Mouse (Mus musculus) adrenal gland, postnatal 14 days (tissue): Measurements from ENCODE around the gene Sacs. TPM values are rescaled to one million over a fixed set of nuclear protein-coding genes. Genes with fewer than 3 reads are reported as not detected.

Experiments used
- DNase-seq: peaks from one replicate; pipeline ENCODE4 v3.0.0; 2021; ENCODE audit warnings: mixed read lengths
- total RNA-seq: library from RNA; stranded (reverse); gene quantifications from 2 replicates; pipeline ENCODE4 v1.2.3, GENCODE M21; 2021

Sacs gene
- total RNA-seq, 1 experiment from 2014 or later: 8.7 TPM

DNA sequence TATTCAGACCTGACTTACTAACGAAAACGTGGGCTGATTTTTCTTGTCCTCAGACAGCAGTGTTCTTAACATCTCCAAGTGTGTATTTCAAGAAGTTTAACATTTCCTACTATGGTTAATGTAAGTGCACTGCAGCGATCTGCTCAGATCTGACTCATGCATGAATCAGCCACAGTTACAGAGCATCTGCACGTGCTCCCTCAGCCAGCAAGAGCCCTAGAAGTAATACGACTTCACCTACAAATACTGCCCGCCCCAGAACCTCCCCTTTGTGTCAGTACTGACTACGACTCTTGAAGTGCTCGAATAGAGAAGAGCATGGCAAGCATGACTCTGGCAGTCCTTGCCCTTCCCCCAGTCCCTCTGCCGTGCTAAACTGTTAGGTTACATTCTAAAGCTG is 100.5 kb downstream of the Sacs start:
- peak; percentile 16 for DNase-seq

DNA sequence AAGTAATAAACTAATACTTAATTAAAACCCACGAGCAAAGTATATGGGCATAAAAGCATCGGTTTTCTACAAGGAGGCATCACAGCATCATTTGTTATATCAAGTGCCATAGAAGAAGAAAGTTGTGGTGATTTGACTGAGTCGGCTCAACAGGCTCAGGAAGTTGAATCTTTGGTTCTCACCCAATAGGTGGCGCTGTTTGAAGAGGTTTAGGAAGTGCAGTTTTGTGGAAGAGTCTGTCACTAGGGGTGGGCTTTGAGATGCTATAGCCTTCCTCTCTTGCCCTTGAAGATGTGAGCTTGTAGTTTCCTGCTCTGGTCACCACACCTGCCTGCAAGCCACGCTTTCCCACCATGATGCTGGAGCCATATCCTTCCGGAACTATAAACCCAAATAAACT is 104.4 kb downstream of the Sacs start:
- peak; percentile 34 for DNase-seq

DNA sequence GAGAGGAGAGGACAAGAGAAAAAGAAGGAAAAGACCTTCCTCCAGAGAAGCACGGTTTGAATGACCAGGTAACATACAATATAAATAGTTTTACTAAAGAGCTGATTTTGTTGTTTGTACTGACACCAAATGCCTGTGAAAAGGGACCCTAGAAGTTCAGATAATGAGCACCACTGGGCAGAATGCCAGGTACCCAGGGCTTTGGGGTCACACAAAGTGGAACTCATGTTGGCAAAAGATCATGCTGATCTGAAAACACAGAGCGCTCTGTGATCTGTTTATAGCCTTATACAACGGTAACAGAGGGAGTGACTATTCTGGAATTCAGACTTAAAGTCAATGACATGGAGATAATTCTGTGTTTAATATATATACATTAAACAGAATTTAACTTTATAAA is 108.2 kb downstream of the Sacs start:
- no peak for DNase-seq

DNA sequence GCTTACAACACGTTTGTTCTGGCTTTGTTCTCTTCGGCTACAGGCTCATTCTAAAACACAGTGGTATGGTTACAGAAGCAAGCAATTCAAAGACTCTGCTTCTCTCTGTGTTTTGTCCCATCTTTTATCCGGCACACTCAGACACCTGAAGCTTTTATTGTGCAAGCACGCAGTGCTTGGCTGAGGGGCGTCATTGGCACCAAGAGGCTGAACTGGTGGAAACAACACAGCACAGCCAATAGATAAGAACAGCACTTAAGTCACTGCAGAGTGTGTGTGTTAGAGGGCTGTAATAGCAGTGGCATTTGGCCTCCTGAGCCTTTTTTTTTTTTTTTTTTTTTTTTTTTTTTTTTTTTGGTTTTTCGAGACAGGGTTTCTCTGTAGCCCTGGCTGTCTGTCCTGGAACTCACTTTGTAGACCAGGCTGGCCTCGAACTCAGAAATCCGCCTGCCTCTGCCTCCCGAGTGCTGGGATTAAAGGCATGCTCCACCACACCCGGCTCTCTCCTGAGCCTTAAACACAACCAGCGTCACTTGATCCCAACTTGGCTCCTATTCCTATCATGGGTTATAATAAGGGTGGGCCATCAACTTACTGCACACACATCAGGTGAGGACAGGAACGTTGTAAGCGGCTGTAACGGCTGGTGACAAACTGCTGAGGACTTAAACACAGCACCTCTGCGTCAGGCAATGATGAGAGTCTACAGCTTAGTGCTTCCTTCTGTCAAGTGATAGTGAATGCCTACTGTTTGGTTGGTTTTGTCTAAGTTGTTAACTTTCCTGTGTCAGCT is 114.5 kb downstream of the Sacs start:
- DNase-seq: no peak

DNA sequence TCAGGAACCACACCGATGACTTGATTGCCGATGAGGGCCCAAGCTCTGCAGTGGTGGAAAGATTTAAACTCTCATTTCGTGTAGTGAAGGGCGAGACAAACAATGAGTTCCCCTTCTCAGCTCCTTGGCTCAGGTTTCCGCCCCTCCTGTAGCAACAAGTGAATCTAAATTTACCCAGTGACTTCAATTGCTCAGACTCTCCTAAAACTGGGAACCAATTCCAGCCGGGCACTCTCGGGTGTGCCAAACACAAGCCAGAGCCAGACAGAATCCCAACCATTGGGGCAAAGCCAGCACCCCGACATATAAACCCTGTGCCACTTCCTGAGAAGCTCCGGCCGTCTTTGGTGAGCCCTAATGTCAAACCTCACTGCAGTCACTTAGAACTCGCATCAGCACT is 120.1 kb downstream of the Sacs start, which contains the start of gene Sgcg:
Gene Sgcg, minus strand, starts transcription at position 139 of the 400 bp plus-strand sequence.
- peak; percentile 31 for DNase-seq

DNA sequence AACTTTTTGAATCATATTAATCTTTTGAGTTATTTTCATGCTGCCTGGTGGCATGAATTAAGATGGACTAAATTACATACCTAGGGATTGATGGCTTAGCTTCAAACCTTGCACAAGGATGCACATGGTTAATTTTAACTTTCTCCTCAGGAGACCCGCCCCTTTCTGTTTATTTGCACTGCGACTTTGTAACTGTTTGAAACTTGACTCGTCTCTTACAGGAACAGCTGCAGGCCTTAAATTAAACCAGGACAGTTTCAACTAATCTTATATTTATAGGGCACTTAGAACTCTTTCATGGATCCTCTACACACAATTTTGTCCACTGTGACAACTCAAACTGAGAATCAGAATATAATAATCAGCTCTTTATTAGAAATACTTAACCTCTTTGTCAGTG is 120.8 kb downstream of the Sacs start:
- no peak for DNase-seq

DNA sequence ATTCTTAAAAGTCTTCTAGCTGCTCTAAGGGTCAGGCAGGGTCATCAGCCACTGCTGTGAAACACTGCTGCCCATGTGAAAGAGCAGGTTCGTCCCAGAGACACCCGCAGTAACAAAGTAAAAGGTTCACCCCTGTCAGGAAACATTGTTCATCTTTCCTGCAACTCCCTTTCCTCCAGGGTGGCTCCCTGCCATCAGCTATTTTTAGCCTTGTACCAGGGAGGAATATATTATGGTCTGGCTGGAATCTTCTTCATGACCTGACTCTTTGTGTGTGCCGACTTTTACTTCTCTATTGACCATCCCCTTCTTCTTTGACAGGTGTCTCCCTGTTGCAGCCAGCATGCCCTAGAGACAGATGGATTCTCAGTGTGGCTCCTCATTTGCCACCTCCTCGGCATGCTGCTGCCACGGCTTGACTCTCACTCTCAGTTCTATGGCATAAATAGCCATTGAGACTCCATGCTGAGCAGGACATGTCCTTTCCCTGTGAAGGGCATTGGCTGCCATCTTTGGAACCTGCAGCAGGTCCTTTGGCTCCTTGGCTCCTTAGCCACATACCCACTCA is 129.7 kb downstream of the Sacs start:
- peak; percentile 24 for DNase-seq

DNA sequence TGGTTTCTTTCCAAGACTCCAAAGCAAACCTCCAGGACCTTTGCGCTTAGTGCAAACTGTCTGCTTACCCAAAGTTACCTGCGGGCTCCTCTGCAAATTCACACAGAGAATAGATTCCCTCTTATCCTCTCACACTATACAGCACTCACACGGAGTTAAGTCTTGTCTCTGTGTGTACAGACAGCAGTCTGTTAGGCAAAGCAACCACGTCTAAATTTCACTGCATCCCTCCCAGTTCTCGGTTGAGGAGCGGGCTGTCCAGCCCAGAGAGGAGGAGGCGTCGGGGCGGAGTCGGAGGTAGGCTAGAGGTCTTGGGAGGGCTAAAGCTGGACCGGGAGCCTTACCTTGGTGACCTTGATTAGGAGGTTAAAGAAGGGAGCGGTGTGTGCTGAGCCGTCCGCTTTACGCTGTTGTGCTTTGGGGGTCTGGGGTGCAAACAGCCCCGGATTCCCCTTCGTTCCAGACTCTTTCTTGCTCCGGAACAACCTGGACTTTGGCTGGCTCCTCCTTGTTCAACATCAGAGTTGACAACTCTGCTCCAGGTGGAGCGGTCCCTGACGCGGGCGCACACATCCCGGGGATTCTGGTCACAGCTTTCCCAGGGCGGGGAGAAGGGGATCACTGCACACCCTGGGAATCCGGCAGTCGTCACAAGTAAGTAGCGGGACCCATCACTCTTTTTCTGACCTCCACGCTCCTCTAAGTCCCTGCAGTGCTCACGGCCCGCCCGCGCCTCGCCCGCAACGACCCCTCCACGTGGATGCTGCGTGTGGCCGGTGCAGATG is 136.3 kb downstream of the Sacs start:
- no peak for DNase-seq

DNA sequence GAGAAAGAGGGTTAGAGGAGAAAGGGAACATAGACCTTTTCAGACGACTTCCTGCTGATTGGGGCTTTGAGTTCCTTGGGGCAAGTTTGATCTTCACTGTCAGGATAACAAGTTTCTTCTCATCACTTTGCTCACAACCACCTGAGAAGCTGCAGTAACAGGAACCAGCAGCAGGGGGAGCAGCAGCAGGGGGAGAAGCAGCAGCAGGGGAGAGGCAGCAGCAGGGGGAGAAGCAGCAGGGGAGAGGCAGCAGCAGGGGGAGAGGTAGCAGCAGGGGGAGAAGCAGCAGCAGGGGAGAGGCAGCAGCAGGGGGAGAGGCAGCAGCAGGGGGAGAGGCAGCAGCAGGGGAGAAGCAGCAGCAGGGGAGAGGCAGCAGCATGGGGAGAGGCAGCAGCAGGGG is 139.0 kb downstream of the Sacs start:
- peak; percentile 74 for DNase-seq

DNA sequence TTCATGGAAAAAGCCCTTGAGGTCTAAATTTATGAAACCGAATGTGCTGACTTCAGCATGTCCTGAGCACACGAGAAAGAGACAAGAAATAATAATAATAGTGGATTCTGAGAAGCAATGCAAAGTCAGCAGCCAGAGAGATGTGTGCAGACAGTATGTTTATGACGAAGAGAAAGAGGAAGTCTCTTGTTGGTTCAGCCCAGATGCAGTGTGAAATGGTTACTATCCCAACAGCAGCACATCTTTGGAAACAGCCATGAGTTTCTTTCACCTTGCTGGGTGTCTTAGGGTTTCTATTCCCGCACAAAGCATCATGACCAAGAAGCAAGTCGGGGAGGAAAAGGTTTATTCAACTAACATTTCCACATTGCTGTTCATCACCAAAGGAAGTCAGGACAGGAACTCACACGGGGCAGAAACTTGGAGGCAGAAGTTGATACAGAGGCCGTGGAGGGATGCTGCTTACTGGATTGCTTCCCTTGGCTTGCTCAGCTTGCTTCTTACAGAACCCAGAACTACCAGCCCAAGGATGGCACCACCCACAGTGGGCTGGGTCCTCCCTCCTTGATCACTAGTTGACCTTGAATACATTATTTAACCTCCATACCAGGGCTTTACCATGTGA is 140.5 kb downstream of the Sacs start:
- DNase-seq: no peak

DNA sequence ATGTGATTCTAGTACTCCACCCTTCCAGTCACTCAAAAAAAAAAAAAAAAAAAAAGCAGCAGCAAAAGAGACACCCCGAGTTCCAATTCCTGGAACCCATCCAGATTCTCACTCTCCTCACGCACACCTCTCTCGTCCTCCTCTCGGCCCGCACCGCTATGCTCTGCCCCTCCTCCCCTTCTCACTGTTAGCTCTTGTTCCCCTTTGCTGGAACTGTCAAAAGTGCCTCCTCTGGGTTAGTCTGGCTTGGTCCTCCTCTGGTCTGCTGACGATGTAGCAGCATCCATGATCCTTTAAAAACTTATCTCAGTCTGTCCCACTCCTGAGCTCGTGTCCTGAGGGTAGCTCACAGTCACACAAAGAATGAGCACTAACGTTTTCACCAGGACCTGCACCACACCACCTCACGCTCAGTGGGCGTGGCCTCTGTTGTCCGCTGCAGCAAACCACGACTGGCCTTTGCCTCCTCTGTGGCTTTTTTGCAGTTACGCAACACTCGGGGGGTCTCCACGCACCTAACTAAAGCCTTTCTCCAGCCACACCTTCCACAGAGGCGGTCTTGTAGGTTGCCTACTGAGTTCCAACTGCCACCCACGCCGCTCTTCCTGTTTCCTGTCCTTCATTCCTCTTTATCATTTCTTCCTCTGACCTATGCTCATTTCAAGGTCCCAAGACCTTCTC is 150.5 kb downstream of the Sacs start:
- DNase-seq: no peak

Other genes with a start within 250 kb of the Sacs start
- gene Tnfrsf19, start 92.0 kb upstream of the Sacs start, total RNA-seq: 30.8 and 31.4 TPM in 2 replicates
- gene Sgcg, start 120.0 kb downstream of the Sacs start, total RNA-seq: 4.5 and 5.1 TPM in 2 replicates
- gene Arl11, start 171.3 kb downstream of the Sacs start, total RNA-seq: 0.34 and 0.37 TPM in 2 replicates
- 3.9 and 5.0 TPM in 2 replicates for gene Ebpl, start 222.0 kb downstream of the Sacs start, total RNA-seq